Mouse (Mus musculus): ENCODE measurements around the gene Trim17. TPM values are rescaled to one million over a fixed set of nuclear protein-coding genes. Genes with fewer than 3 reads are reported as not detected.

Trim17 gene
- polyA plus RNA-seq (2012; ENCODE audit: insufficient read depth, insufficient read length, missing spikeins): not detected in 2 replicates

DNA sequence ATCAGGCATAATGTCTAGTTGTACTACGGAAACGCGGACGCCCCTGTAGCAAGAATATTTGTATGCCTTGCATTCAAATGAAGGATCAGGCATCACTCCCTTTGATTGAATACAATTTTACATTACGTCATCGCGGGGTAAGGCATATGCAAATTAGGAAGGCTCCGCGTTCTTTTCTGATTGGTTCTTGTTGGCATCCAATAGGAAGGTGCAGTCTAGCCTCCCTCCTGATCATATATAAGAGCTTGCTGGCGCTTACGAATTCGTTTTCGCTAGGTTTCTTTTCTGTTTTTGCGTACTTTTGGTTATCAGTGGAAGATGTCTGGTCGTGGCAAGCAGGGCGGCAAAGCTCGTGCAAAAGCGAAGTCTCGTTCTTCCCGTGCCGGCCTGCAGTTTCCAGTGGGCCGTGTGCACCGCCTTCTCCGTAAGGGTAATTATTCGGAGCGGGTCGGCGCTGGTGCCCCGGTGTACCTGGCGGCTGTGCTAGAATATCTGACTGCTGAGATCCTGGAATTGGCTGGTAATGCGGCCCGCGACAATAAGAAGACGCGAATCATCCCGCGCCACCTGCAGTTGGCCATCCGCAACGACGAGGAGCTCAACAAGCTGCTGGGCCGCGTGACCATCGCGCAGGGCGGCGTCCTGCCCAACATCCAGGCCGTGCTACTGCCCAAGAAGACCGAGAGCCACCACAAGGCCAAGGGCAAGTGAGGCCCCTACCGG is at the start of gene Trim17, which contains the start of gene Hist3h2a:
Trim17 (plus strand) TSS at position 266 of the 723 bp plus-strand sequence.
Hist3h2a (plus strand) TSS at position 266 of the 723 bp plus-strand sequence.
- Histone ChIP-seq H3K27ac (replicated peaks; ENCODE audit: low read depth, low read length) (peak within 1 kb of the TSS; percentile 84), H3K4me3 (ENCODE audit: insufficient read depth, low read depth, low read length) (peak within 1 kb of the TSS; percentile 91), H3K4me1 (ENCODE audit: control insufficient read depth, insufficient read depth, insufficient read length, low read length) (peaks cover 8% of the 10 kb centered on the region; the same call in 1 of the 2 replicates)

DNA sequence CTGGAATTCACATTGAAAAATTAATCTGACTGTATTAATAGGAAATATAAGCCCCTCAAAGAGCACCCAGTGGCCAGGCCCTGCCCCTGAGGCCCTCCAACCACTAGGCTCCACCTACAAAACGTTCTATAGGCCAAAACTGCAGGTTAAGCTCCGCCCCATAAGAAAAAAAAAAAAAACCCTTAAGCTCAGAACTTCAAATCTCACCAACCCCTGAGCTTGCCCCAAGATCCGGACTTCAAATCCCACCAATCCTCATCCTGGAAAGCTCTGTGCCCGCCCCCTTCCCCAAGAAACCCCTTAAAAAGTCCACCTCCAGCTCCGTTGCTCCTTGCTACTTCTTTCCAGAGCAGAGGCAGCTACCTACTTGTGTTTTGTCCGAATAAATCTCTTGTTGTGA is 49.6 kb upstream of the Trim17 start:
- H3K27ac ChIP-seq (replicated peaks; ENCODE audit: low read depth, low read length): no peak overlapping the region
- no peaks in the 10 kb centered on the region for H3K4me1 ChIP-seq (ENCODE audit: control insufficient read depth, insufficient read depth, insufficient read length, low read length)

DNA sequence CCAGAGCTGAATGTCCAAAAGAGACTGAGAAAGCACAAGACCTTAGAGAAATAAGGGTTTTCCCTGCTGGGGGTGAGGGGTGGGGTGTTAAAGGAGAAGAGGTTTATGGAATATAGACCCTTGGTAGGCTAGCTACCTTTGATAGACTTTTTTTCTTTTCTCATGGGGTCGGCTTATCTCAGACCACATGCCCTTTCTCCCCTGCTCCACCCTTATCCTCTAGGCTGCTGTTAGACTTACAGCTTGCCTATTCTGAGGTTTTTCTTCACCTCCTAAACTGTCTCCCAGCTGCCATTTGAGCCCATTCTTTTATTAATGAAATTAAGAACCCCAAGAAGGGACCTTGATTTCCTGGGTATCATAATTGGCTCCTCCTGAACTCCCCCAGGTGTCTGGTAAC is 40.7 kb upstream of the Trim17 start:
- H3K4me3 ChIP-seq (ENCODE audit: insufficient read depth, low read depth, low read length): no peak overlapping the region
- no peaks in the 10 kb centered on the region for H3K4me1 ChIP-seq (ENCODE audit: control insufficient read depth, insufficient read depth, insufficient read length, low read length)
- no peak overlapping the region for H3K27ac ChIP-seq (replicated peaks; ENCODE audit: low read depth, low read length)

More for the DNA sequence above, 49.6 kb upstream of the Trim17 start:
- 0 out of 2 replicates have a peak overlapping the region, but pooled peaks have one; percentile 2 for H3K4me3 ChIP-seq (ENCODE audit: insufficient read depth, low read depth, low read length)

DNA sequence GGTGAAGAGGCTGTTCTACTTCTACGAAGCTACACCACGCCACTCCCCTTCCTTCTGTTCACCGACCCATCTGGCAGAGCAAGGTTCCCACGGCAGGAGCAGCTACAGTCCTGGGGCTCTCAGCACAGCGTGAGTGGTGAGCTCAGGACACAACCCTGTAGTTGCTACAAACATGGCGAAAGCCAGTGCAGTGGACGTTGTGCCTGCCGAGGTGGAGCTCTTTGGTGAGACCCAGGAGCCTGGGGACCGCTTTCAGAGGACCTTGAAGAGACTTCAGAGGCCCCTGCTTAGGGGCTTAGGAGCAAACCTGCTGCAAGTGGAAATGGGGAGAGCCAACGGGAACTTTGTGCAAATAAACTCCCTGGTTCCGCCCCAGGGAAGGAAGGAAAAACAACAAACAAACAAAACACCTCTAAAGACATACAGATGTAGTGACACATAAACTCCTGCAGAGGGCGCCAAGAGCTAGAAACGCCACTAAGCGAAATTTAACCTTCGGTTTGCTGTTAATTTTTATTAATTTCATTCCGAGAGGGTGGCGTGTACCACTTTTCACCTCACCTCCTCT is 39.9 kb upstream of the Trim17 start:
- Histone ChIP-seq H3K4me3 (ENCODE audit: insufficient read depth, low read depth, low read length) (peak overlapping the region; percentile 64), H3K27ac (replicated peaks; ENCODE audit: low read depth, low read length) (no peak overlapping the region), H3K4me1 (ENCODE audit: control insufficient read depth, insufficient read depth, insufficient read length, low read length) (no peaks in the 10 kb centered on the region)

DNA sequence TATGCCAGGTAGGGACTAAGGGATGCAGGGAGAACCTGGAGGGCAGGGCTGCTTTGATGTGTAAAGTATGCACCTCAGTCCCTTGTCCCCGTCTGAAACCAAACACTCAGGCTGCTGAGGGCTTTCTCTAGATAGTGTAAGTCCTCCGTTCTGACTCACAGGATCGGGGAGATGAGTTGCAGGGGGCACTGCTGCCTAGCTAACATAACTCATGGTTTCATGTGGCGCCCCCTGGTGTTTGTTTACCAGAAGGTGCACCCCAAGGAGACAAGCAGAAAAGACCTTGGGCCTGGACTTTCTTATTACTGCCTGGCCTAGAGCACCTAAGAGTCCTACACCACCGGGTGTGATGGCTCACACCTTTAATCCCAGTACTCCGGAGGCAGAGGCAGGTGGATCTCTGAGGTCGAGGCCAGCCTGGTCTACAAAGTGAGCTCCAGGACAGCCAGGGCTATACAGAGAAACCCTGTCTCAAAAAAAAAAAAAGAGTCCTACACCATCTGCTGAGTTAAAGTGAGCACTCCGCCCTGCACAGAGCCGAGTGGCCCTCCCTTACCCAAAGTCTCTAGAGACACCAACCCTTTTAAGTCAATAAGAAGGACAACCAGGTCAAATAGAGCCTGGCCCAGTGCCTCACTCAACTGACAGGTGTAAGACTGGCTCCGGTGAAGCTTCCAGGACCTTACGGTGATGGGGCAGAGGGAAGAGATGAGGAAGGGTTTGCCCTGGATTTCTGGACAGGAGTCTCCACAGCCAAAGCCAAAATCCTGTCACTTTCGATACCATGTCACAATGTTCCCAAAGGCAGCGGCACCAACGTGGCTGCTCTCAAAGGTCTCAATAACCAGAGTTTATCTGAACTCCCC is 37.4 kb upstream of the Trim17 start:
- no peaks in the 10 kb centered on the region for H3K4me1 ChIP-seq (ENCODE audit: control insufficient read depth, insufficient read depth, insufficient read length, low read length)
- H3K27ac ChIP-seq (replicated peaks; ENCODE audit: low read depth, low read length): no peak overlapping the region
- H3K4me3 ChIP-seq (ENCODE audit: insufficient read depth, low read depth, low read length): no peak overlapping the region

DNA sequence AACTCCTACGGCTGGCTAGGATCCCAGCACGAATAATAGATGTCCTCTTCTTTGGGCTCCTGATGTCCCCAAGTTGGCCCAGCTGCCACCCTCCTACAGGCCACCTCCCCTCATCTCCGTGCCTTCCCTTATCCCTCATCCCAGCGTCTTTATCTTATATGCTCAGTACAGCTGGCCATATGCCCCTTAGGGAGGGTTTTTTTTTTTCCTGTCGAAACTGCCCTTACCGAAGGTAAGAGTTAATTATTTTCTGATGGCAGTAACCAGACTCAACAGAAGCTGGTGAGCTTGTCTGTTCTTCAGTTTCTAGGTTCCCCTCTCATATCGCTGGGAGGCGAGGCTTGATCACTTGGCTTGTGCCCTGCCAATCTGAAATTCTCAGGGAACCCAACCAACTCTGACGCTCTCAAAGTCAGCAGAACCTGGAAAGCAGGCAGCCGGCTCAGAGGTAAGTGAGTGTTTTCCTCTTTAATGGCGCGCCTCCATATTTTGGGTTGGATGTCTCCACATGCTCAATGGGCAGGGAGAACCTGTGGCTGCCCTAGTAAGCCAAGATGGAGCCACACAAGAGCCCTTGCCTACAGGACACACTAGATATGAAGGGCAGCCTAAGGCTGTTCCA is 36.6 kb upstream of the Trim17 start, which contains the start of gene Btnl10:
Btnl10 (plus strand) TSS at position 164 of the 622 bp plus-strand sequence.
- Histone ChIP-seq H3K4me1 (ENCODE audit: control insufficient read depth, insufficient read depth, insufficient read length, low read length) (no peaks in the 10 kb centered on the region), H3K4me3 (ENCODE audit: insufficient read depth, low read depth, low read length) (no peak within 1 kb of the TSS), H3K27ac (replicated peaks; ENCODE audit: low read depth, low read length) (no peak within 1 kb of the TSS)

DNA sequence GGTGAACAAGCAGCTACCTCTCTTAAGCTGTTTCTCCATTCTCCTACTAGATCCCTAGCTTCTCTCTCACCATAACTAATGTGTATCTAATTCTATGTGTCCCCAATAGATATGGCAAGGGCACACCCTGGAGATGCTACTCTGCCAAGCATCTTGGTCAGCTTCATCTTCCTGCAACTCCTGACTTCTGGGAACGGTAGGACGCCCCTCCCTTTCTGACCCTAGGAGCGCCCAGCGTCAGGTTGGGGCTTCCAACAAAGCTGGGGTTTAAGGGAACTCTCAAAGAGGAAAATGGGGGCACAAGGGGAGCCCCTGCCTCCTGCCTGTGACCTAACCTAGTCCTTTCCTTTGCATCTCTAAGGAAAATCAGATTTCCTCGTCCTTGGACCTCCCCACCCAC is 35.7 kb upstream of the Trim17 start:
- H3K27ac ChIP-seq (replicated peaks; ENCODE audit: low read depth, low read length): no peak overlapping the region
- no peaks in the 10 kb centered on the region for H3K4me1 ChIP-seq (ENCODE audit: control insufficient read depth, insufficient read depth, insufficient read length, low read length)
- no peak overlapping the region for H3K4me3 ChIP-seq (ENCODE audit: insufficient read depth, low read depth, low read length)

DNA sequence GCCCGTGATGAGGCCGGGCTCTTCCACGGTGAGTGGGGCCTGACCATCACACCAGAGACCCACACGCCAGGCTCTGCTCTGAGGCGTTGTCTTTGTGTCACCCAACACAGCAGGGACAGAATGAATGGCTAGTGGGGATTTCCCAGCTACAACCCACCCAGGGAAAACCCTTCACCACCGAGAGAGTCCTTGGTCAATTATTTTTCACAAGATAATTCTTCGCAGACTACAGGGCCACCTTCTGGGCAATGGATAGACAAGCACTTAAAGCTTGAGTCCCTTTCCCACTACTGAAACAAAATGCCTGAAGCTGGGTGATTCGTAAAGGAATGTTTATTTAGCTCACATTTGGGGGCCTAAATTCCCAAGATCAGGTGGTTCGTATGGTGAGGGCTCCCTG is 32.1 kb upstream of the Trim17 start:
- H3K27ac ChIP-seq (replicated peaks; ENCODE audit: low read depth, low read length): no peak overlapping the region
- no peak overlapping the region for H3K4me3 ChIP-seq (ENCODE audit: insufficient read depth, low read depth, low read length)
- H3K4me1 ChIP-seq (ENCODE audit: control insufficient read depth, insufficient read depth, insufficient read length, low read length): no peaks in the 10 kb centered on the region

DNA sequence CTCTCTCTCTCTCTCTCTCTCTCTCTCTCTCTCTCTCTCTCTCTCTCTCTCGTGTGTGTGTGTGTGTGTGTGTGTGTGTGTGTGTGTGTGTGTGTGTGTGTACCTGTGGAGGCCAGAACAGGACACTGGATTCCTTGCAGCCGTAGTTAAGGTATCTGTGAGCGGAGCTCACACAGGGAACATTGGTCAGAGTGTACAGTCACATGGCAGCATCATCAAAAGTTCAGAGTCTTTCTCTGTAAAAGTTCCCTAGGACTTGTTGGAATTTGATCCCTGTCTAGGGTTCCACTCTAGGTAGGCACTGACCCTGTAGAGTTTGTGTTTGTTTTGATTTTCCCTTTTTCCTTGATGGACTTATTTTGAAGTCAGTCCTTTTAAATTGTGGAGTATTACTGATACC is 27.8 kb upstream of the Trim17 start:
- Histone ChIP-seq H3K4me3 (ENCODE audit: insufficient read depth, low read depth, low read length) (no peak overlapping the region), H3K4me1 (ENCODE audit: control insufficient read depth, insufficient read depth, insufficient read length, low read length) (no peaks in the 10 kb centered on the region), H3K27ac (replicated peaks; ENCODE audit: low read depth, low read length) (no peak overlapping the region)

DNA sequence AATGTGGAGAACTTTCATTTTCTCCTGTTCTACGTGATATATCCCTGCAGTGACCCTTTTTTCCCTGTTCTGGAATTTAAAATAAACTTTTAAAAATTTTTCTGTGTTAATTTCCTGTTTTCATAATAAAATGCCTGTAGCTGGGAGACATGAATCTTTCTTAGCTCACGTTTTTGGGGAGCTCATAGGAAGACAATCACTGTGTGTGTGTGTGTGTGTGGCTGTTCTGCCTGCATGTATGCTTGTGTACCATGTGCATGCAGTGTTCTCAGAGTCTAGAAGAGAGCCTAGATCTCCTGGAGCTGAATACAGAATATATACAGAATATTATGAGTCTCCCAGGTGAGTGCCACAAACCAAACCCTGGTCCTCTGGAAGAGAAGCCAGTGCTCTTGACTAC is 27.4 kb upstream of the Trim17 start:
- no peak overlapping the region for H3K27ac ChIP-seq (replicated peaks; ENCODE audit: low read depth, low read length)
- H3K4me1 ChIP-seq (ENCODE audit: control insufficient read depth, insufficient read depth, insufficient read length, low read length): no peaks in the 10 kb centered on the region
- no peak overlapping the region for H3K4me3 ChIP-seq (ENCODE audit: insufficient read depth, low read depth, low read length)

DNA sequence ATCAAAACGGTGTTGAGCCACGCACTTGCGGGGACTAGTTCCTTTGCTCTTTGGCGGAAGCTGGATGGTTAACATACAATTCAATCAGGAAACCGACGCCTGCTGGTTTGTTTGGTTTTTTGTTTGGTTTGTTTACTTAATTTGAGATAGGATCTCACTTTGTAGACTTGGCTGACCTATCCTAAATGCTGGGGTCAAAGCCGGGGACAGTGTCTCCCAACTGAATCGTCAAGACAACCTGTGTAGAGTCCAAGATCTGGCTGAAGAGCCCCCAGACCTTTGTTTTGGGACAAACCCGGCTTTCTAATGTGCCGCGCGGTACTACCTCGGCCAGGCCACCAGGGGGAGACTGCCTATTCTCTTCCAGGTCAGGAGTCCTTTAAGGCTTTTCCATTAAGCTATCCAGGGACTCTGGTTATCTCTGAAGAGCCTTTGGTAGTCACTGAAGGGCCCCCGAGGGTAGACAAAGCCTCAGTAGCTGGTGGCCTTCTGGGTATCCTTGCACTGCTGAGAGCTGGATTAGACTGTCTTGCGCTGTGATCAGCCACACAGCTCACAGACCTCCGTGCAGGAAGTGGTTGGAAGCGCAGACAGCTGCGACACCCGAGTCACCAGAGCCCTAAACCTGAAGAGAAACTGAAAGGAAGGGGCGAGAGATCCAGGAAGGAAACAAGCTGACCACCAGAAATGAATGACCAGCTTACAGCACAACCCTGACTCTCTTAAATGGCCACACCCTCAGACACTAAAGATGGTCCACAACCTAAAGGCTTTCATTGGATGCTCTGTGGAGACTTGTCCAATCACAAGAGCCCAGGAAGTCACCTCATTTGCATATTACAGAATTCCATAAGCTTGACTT is 26.5 kb upstream of the Trim17 start:
- Histone ChIP-seq H3K4me3 (ENCODE audit: insufficient read depth, low read depth, low read length) (peak overlapping the region; percentile 47), H3K4me1 (ENCODE audit: control insufficient read depth, insufficient read depth, insufficient read length, low read length) (no peaks in the 10 kb centered on the region), H3K27ac (replicated peaks; ENCODE audit: low read depth, low read length) (peak overlapping the region; percentile 79)

DNA sequence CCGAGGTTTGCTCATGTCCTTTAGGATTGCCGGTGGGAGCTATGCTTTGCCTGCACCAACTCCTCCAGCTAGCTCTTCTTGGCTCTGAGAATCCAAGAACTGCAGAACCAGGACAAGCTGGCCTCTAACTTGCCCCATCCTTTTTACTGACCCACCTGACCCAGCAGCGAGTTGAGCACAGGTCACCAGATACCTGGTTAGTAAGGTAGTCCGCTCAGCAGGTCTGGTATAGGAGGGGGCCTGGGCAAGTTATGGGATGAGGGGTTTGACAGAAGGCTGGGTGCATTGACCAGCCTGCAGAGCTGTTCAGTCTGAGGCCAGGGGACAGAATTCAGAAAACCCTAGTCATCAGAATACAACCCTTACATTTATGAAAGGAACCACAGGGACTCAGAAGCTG is 25.4 kb upstream of the Trim17 start:
- Histone ChIP-seq H3K4me3 (ENCODE audit: insufficient read depth, low read depth, low read length) (no peak overlapping the region), H3K27ac (replicated peaks; ENCODE audit: low read depth, low read length) (no peak overlapping the region), H3K4me1 (ENCODE audit: control insufficient read depth, insufficient read depth, insufficient read length, low read length) (no peaks in the 10 kb centered on the region)

DNA sequence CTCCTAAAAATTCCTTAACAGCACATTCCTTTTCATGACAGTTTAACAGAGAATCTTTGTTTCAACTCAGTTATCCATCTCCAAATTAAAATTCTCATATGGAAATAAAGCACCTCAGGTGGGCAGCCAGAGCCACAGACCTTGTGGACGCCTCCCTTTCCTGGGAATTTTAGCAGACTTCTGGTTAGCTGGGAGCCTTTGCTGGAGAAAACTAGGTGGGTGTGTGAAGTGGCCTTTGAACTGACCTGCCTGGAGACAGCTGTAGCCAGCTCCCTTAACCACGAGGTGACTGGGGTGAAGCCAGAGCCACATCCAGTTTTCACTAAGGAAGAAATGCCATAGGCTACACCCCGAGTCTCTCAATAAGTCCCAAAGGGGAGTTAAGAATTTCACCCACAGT is 24.8 kb upstream of the Trim17 start:
- H3K4me3 ChIP-seq (ENCODE audit: insufficient read depth, low read depth, low read length): no peak overlapping the region
- no peaks in the 10 kb centered on the region for H3K4me1 ChIP-seq (ENCODE audit: control insufficient read depth, insufficient read depth, insufficient read length, low read length)
- H3K27ac ChIP-seq (replicated peaks; ENCODE audit: low read depth, low read length): no peak overlapping the region

DNA sequence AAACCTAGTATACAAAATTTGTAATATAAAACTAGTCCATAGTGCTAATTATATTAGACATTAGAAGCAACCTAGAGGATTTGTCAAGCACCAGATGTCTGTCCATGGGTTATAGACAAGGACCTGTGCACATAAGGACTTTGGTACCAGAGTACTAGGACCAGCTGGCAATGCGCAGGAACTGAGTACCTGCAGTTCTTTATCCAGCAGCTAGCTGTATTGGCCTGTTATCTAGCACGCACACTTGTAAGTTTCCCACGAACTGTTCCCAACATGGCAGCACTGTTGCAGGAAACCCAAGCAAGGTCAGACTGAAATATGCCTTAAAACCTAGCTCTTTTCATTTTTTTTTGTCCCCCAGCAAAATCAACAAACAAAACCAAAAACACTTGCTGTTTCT is 24.2 kb upstream of the Trim17 start:
- Histone ChIP-seq H3K4me1 (ENCODE audit: control insufficient read depth, insufficient read depth, insufficient read length, low read length) (no peaks in the 10 kb centered on the region), H3K27ac (replicated peaks; ENCODE audit: low read depth, low read length) (no peak overlapping the region), H3K4me3 (ENCODE audit: insufficient read depth, low read depth, low read length) (no peak overlapping the region)
